Mouse (Mus musculus): ENCODE data around the gene Ssr2. TPM values are rescaled to one million over a fixed set of nuclear protein-coding genes. Genes with fewer than 3 reads are reported as not detected.

Gene Ssr2
- 151 and 178 TPM in 2 replicates for polyA plus RNA-seq (2012; rRNA removed)

GRCm38 (mm10) chr3:88575540-88575939 lies at the start of gene Ssr2:
Gene Ssr2, plus strand, starts transcription at chr3:88575876.

GRCm38 (mm10) chr3:88532299-88532674 lies 43.4 kb upstream of the Ssr2 start, which contains the start of gene Mex3a:
Gene Mex3a, plus strand, starts transcription at chr3:88532395.

GRCm38 (mm10) chr3:88548180-88548917 lies 27.3 kb upstream of the Ssr2 start, which contains the start of gene Rab25:
Gene Rab25, minus strand, starts transcription at chr3:88548300.

GRCm38 (mm10) chr3:88552676-88553524 lies 22.8 kb upstream of the Ssr2 start, which contains the start of gene Lamtor2:
Gene Lamtor2, minus strand, starts transcription at chr3:88553074.

GRCm38 (mm10) chr3:88553525-88553879 lies 22.2 kb upstream of the Ssr2 start, which contains the start of gene Ubqln4:
Gene Ubqln4, plus strand, starts transcription at chr3:88553758.

GRCm38 (mm10) chr3:88605666-88606065 lies 30.0 kb downstream of the Ssr2 start, which contains the start of gene Arhgef2:
Gene Arhgef2, plus strand, starts transcription at chr3:88605966.

Other genes starting within 250 kb of the Ssr2 start
- gene Tmem79, start 239.7 kb upstream of the Ssr2 start, polyA plus RNA-seq (2012; rRNA removed) = 0.53 and 0.83 TPM in 2 replicates
- 31.8 and 36.4 TPM in 2 replicates for gene Smg5, start 239.6 kb upstream of the Ssr2 start, polyA plus RNA-seq (2012; rRNA removed)
- gene Paqr6, start 211.3 kb upstream of the Ssr2 start, polyA plus RNA-seq (2012; rRNA removed) = 6.3 and 7.4 TPM in 2 replicates
- 0.31 and 0.45 TPM in 2 replicates for gene Bglap3, start 203.1 kb upstream of the Ssr2 start, polyA plus RNA-seq (2012; rRNA removed)
- not detected in 2 replicates for gene Bglap2, start 197.2 kb upstream of the Ssr2 start, polyA plus RNA-seq (2012; rRNA removed)
- gene Bglap, start 191.4 kb upstream of the Ssr2 start, polyA plus RNA-seq (2012; rRNA removed) = not detected in 2 replicates
- gene Pmf1, start 165.5 kb upstream of the Ssr2 start, polyA plus RNA-seq (2012; rRNA removed) = 57.8 and 64.4 TPM in 2 replicates
- 7.5 and 8.9 TPM in 2 replicates for gene Slc25a44, start 150.7 kb upstream of the Ssr2 start, polyA plus RNA-seq (2012; rRNA removed)
- 11.0 and 13.4 TPM in 2 replicates for gene Sema4a, start 114.7 kb upstream of the Ssr2 start, polyA plus RNA-seq (2012; rRNA removed)
- gene Lmna, start 65.9 kb upstream of the Ssr2 start, polyA plus RNA-seq (2012; rRNA removed) = 62.2 and 64.1 TPM in 2 replicates
- 1.2 and 1.3 TPM in 2 replicates for gene Mex3a, start 43.5 kb upstream of the Ssr2 start, polyA plus RNA-seq (2012; rRNA removed)
- gene Rab25, start 27.6 kb upstream of the Ssr2 start, polyA plus RNA-seq (2012; rRNA removed) = 0.12 and 0.32 TPM in 2 replicates
- 70.8 and 71.2 TPM in 2 replicates for gene Lamtor2, start 22.8 kb upstream of the Ssr2 start, polyA plus RNA-seq (2012; rRNA removed)
- gene Ubqln4, start 22.1 kb upstream of the Ssr2 start, polyA plus RNA-seq (2012; rRNA removed) = 21.4 and 23.9 TPM in 2 replicates
- 8.0 and 11.1 TPM in 2 replicates for gene Arhgef2, start 30.1 kb downstream of the Ssr2 start, polyA plus RNA-seq (2012; rRNA removed)
- gene Rxfp4, start 77.3 kb downstream of the Ssr2 start, polyA plus RNA-seq (2012; rRNA removed) = not detected in 2 replicates
- gene Khdc4, start 109.9 kb downstream of the Ssr2 start, polyA plus RNA-seq (2012; rRNA removed) = 28.2 and 33.3 TPM in 2 replicates
- gene Rit1, start 141.0 kb downstream of the Ssr2 start, polyA plus RNA-seq (2012; rRNA removed) = 20.2 and 22.1 TPM in 2 replicates
- gene Syt11, start 199.3 kb downstream of the Ssr2 start, polyA plus RNA-seq (2012; rRNA removed) = 0.40 and 0.62 TPM in 2 replicates

All from liver, embryonic 14 days (tissue).